ENCODE assay signal across 28 mouse cellular contexts in genomic region chr4:42955200-42955599, GRCm38 (mm10). TPM values are rescaled to one million over a fixed set of nuclear protein-coding genes. Genes with fewer than 3 reads are reported as not detected.
DNase-seq lines count a peak whose midpoint lies in the region; ATAC-seq and TF ChIP-seq lines count a peak whose summit lies in the region.
"Had no signal": no experiment of that assay in that cellular context is flagged by ENCODE, and none has a peak within 500 bp of the region (broad histone marks: within the 10 kb centered on the region; RNA-seq: fewer than 3 reads in every experiment).

No protein-coding gene starts in this region.

- peak; percentile 25; the same call in 1 of the 2 replicates for TF ChIP-seq CTCF in gastrocnemius, adult 2 months (IDR thresholded peaks at IDR 0.05)
- TF ChIP-seq CTCF in layer of hippocampus, adult 2 months (conservative IDR thresholded peaks at IDR 0.05): peak; percentile 52

- H3K27me3 ChIP-seq in heart, embryonic 15.5 days: no peaks in the 10 kb centered on the region
- H3K27me3 ChIP-seq: limb, embryonic 15.5 days; midbrain, embryonic 12.5 days had no signal

- no peak for ATAC-seq in heart, embryonic 15.5 days (replicated peaks; ENCODE audit: insufficient number of reproducible peaks, insufficient read depth, low FRiP score, low read depth)
- ATAC-seq: CD4-positive, CD25-positive, alpha-beta regulatory T cell, adult 4 months; forebrain, postnatal 0 days; hindbrain, embryonic 16.5 days; intestine, embryonic 16.5 days had no signal

- H3K27ac ChIP-seq in gastrocnemius, adult 2 months: peak overlapping the region; percentile 100
- peak overlapping the region; percentile 98; the same call in 1 of the 2 replicates for H3K27ac ChIP-seq in heart, embryonic 15.5 days
- H3K27ac ChIP-seq in layer of hippocampus, adult 2 months: peak overlapping the region; percentile 96; the same call in 1 of the 2 replicates
- H3K27ac ChIP-seq: limb, embryonic 15.5 days; liver, embryonic 14.5 days; midbrain, embryonic 12.5 days had no signal

- H3K9me3 ChIP-seq in heart, embryonic 15.5 days (replicated peaks): no peaks in the 10 kb centered on the region
- H3K9me3 ChIP-seq: limb, embryonic 15.5 days; midbrain, embryonic 12.5 days had no signal

- no peak overlapping the region for H3K9ac ChIP-seq in heart, embryonic 15.5 days
- H3K9ac ChIP-seq: limb, embryonic 15.5 days; liver, embryonic 14.5 days; lung, embryonic 14.5 days; midbrain, embryonic 12.5 days had no signal

- intact Hi-C loops in gastrocnemius, adult 2 months (cut with DNase I): loop anchor here (10.0 kb wide), 1 partner anchor 1200 kb away; the partner anchor contains the start of genes Galt and Sigmar1
- intact Hi-C loops in heart, postnatal 14 days (cut with DNase I): no loop called here

- peaks cover 17% of the 10 kb centered on the region; the same call in 1 of the 2 replicates for H3K36me3 ChIP-seq in heart, embryonic 15.5 days

- no peak overlapping the region for H3K4me2 ChIP-seq in heart, embryonic 15.5 days
- H3K4me2 ChIP-seq: limb, embryonic 15.5 days; lung, embryonic 14.5 days had no signal

- WGBS in heart, embryonic 15.5 days: 93% methylated on average over 3 of the region's 3 CpGs

- H3K4me3 ChIP-seq in gastrocnemius, adult 2 months: peak overlapping the region; percentile 93
- H3K4me3 ChIP-seq in heart, embryonic 15.5 days: no peak overlapping the region
- H3K4me3 ChIP-seq in layer of hippocampus, adult 2 months: no peak overlapping the region; the same call in 1 of the 2 replicates
- H3K4me3 ChIP-seq: limb, embryonic 15.5 days; midbrain, embryonic 12.5 days had no signal

- DNase-seq in gastrocnemius, adult 2 months: peak; percentile 52
- no peak for DNase-seq in gastrocnemius, postnatal 10 days
- DNase-seq in heart, postnatal 14 days: no peak
- no peak for DNase-seq in layer of hippocampus, adult 2 months (ENCODE audit: low spot score in 2 of 2)
- DNase-seq in layer of hippocampus, adult 9-11 months: no peak
- peak; percentile 17 for DNase-seq in ZHBTc4 (ENCODE audit: low read depth, low spot score)
- DNase-seq in adrenal gland, postnatal 14 days: no peak
- DNase-seq: cerebellum, adult 11-12 months; forebrain, postnatal 0 days; kidney, adult 9 months; kidney, postnatal 14 days; left cerebral cortex, postnatal 4 days; lung, embryonic 14.5 days; right cerebral cortex, postnatal 14 days; spleen, adult 18-20 months had no signal

- H3K4me1 ChIP-seq in heart, embryonic 15.5 days (replicated peaks): peaks cover 71% of the 10 kb centered on the region

RNA-seq across cellular contexts. Expression of gene Dnajb5, which starts 5.6 kb away (rescaled TPM):
- 100 to 1,000 TPM; 178 to 216 TPM for total RNA-seq in gastrocnemius, adult 2 months (2021)
- total RNA-seq in gastrocnemius, postnatal 10 days (2021): 100 to 1,000 TPM; 114 to 122 TPM
- polyA plus RNA-seq in heart, embryonic 15.5 days (2015; fragmentation: Nextera tagmentation; extraction: Ambion mirVana): 17.7 and 18.2 TPM in 2 replicates
- total RNA-seq in heart, postnatal 14 days (2021): 10 to 100 TPM; 68.7 to 78.0 TPM
- total RNA-seq in layer of hippocampus, adult 2 months (2021): 100 to 1,000 TPM; 187 to 211 TPM
- 17.6 and 18.4 TPM in 2 replicates for total RNA-seq in adrenal gland, postnatal 14 days (2021)

RNA-seq across cellular contexts. Expression of gene 1700022I11Rik, which starts 14.2 kb away (rescaled TPM):
- total RNA-seq in gastrocnemius, adult 2 months (2021): not detected
- total RNA-seq in gastrocnemius, postnatal 10 days (2021): not detected
- 0.18 and 0.42 TPM in 2 replicates for polyA plus RNA-seq in heart, embryonic 15.5 days (2015; fragmentation: Nextera tagmentation; extraction: Ambion mirVana)
- not detected for total RNA-seq in heart, postnatal 14 days (2021)
- not detected for total RNA-seq in layer of hippocampus, adult 2 months (2021)
- total RNA-seq in adrenal gland, postnatal 14 days (2021): not detected in 2 replicates
- total RNA-seq: adrenal gland, adult 18-20 months; adrenal gland, postnatal 4 days; forebrain, postnatal 0 days; layer of hippocampus, adult 8-10 months; left cerebral cortex, adult 18-20 months; left cerebral cortex, postnatal 4 days; megakaryocyte, adult 5-6 weeks had no signal
- polyA plus RNA-seq: gonadal fat pad, adult 2 months; intestine, embryonic 16.5 days had no signal

RNA-seq across cellular contexts. Expression of gene Phf24, which starts 38.7 kb away (rescaled TPM):
- total RNA-seq in gastrocnemius, adult 2 months (2021): 1 to 10 TPM in 1 of 2 experiments, under 1 TPM in 1; 0.41 to 1.3 TPM
- 1 to 10 TPM in 1 of 2 experiments, under 1 TPM in 1; 0.78 to 1.3 TPM for total RNA-seq in gastrocnemius, postnatal 10 days (2021)
- polyA plus RNA-seq in heart, embryonic 15.5 days (2015; fragmentation: Nextera tagmentation; extraction: Ambion mirVana): 4.1 and 4.3 TPM in 2 replicates
- total RNA-seq in heart, postnatal 14 days (2021): 1 to 10 TPM; 6.0 to 8.4 TPM
- 100 to 1,000 TPM; 154 to 155 TPM for total RNA-seq in layer of hippocampus, adult 2 months (2021)
- 0.56 and 3.8 TPM in 2 replicates for total RNA-seq in adrenal gland, postnatal 14 days (2021)
- total RNA-seq: megakaryocyte, adult 5-6 weeks had no signal

RNA-seq across cellular contexts. Expression of gene Vcp, which starts 45.1 kb away (rescaled TPM):
- 100 to 1,000 TPM; 229 to 272 TPM for total RNA-seq in gastrocnemius, adult 2 months (2021)
- 100 to 1,000 TPM; 270 to 274 TPM for total RNA-seq in gastrocnemius, postnatal 10 days (2021)
- 437 and 463 TPM in 2 replicates for polyA plus RNA-seq in heart, embryonic 15.5 days (2015; fragmentation: Nextera tagmentation; extraction: Ambion mirVana)
- total RNA-seq in heart, postnatal 14 days (2021): 100 to 1,000 TPM; 285 to 286 TPM
- total RNA-seq in layer of hippocampus, adult 2 months (2021): 100 to 1,000 TPM; 171 to 184 TPM
- total RNA-seq in adrenal gland, postnatal 14 days (2021): 265 and 269 TPM in 2 replicates

RNA-seq across cellular contexts. Expression of gene Fancg, which starts 55.1 kb away (rescaled TPM):
- total RNA-seq in gastrocnemius, adult 2 months (2021): 1 to 10 TPM in 1 of 2 experiments, under 1 TPM in 1; 0.84 to 1.2 TPM
- total RNA-seq in gastrocnemius, postnatal 10 days (2021): 1 to 10 TPM; 2.9 to 5.0 TPM
- 9.8 and 13.5 TPM in 2 replicates for polyA plus RNA-seq in heart, embryonic 15.5 days (2015; fragmentation: Nextera tagmentation; extraction: Ambion mirVana)
- 1 to 10 TPM; 4.7 to 4.8 TPM for total RNA-seq in heart, postnatal 14 days (2021)
- total RNA-seq in layer of hippocampus, adult 2 months (2021): 10 to 100 TPM; 10.4 to 12.9 TPM
- total RNA-seq in adrenal gland, postnatal 14 days (2021): 8.7 and 10.2 TPM in 2 replicates

Comparison
In these comparisons a context has a peak if more than half of its experiments do, and no peak if none do; other contexts are left out.
1. DNase-seq: peak in gastrocnemius, adult 2 months (single experiment) and ZHBTc4 (single experiment); none in gastrocnemius, postnatal 10 days (single experiment), heart, postnatal 14 days (0 of 2), layer of hippocampus, adult 2 months (0 of 2), layer of hippocampus, adult 9-11 months (single experiment) and adrenal gland, postnatal 14 days (single experiment).
2. RNA of gene Phf24, which starts 38.7 kb away (total RNA-seq): 154 to 155 TPM in layer of hippocampus, adult 2 months; 6.0 to 8.4 TPM in heart, postnatal 14 days, 0.41 to 1.3 TPM in gastrocnemius, adult 2 months, 0.78 to 1.3 TPM in gastrocnemius, postnatal 10 days and 0.56 to 3.8 TPM in adrenal gland, postnatal 14 days; every median in the first group is over 10 times any median in the second.
3. Peak in every context shown above with its lines, with median percentiles within 50 percentile points of each other: H3K27ac ChIP-seq.